Mouse (Mus musculus) ES-CJ7 (cell line): ENCODE data around the gene Bcl11a.

ENCODE experiments used
- DNase-seq: peaks from one replicate; pipeline ENCODE4 v3.0.0; 2011; ENCODE audit warnings: low read depth, low spot score

Gene Bcl11a

GRCm38 (mm10) chr11:24077795-24078705, at the start of gene Bcl11a:
Bcl11a (plus strand) TSS chr11:24078056.
- peak; percentile 75 for DNase-seq

- DNase-seq: no peak
Measured at GRCm38 (mm10) chr11:24044025-24044424, 33.8 kb upstream of the Bcl11a start.

- peak; percentile 72 for DNase-seq
Measured at GRCm38 (mm10) chr11:24049226-24050031, 28.4 kb upstream of the Bcl11a start.

GRCm38 (mm10) chr11:24050032-24050757, 27.7 kb upstream of the Bcl11a start:
- DNase-seq: no peak

- peak; percentile 80 for DNase-seq
Measured at GRCm38 (mm10) chr11:24052882-24053281, 25.0 kb upstream of the Bcl11a start.

- no peak for DNase-seq
Measured at GRCm38 (mm10) chr11:24059137-24059536, 18.7 kb upstream of the Bcl11a start.

GRCm38 (mm10) chr11:24060428-24060827, 17.4 kb upstream of the Bcl11a start:
- DNase-seq: no peak

GRCm38 (mm10) chr11:24061819-24062218, 16.0 kb upstream of the Bcl11a start:
- no peak for DNase-seq

GRCm38 (mm10) chr11:24062495-24063096, 15.3 kb upstream of the Bcl11a start:
- DNase-seq: peak; percentile 48

GRCm38 (mm10) chr11:24064221-24064620, 13.6 kb upstream of the Bcl11a start:
- DNase-seq: no peak

- no peak for DNase-seq
Measured at GRCm38 (mm10) chr11:24065313-24065712, 12.5 kb upstream of the Bcl11a start.

- no peak for DNase-seq
Measured at GRCm38 (mm10) chr11:24074021-24074591, 3.8 kb upstream of the Bcl11a start.

GRCm38 (mm10) chr11:24074634-24075104, 3.2 kb upstream of the Bcl11a start, which contains the start of gene A830031A19Rik:
A830031A19Rik (minus strand) TSS chr11:24075054.
- DNase-seq: peak; percentile 55

- peak; percentile 89 for DNase-seq
Measured at GRCm38 (mm10) chr11:24075486-24076126, 2.2 kb upstream of the Bcl11a start.

- peak; percentile 64 for DNase-seq
Measured at GRCm38 (mm10) chr11:24076127-24076650, 1.7 kb upstream of the Bcl11a start.

- DNase-seq: peak; percentile 61
Measured at GRCm38 (mm10) chr11:24076821-24077730, 780 bp upstream of the Bcl11a start.

GRCm38 (mm10) chr11:24078706-24079316, 955 bp downstream of the Bcl11a start:
- peak; percentile 59 for DNase-seq
